Mouse (Mus musculus) kidney, adult 2 months (tissue): ENCODE measurements around the gene P3h4.

Experiments
- CTCF ChIP-seq: fragments of 200-500 bp; conservative IDR thresholded peaks from 2 replicates; pipeline ENCODE4 v1.5.1; 2011; ENCODE audit warnings: low read depth, mild to moderate bottlenecking, control low read depth, low read length, moderate library complexity, mixed read lengths; ENCODE audit not compliant: insufficient read depth, insufficient read length
- POLR2A ChIP-seq: fragments of 200-500 bp; IDR thresholded peaks from one replicate; pipeline ENCODE4 v1.6.1; 2011; ENCODE audit warnings: low read depth, low read length, control low read depth

- TF ChIP-seq CTCF (no peak), POLR2A (no peak)
Observed at GRCm38 (mm10) chr11:100386586-100386985, 28.1 kb downstream of the P3h4 start.
